Mouse (Mus musculus): ENCODE data around the gene Spocd1. TPM values are rescaled to one million over a fixed set of nuclear protein-coding genes. Genes with fewer than 3 reads are reported as not detected.
A peak's percentile ranks its signal among the peaks of the same experiment; 100 is the strongest.

Gene Spocd1
- total and polyA plus RNA-seq, 2 experiments, result not detected

DNA sequence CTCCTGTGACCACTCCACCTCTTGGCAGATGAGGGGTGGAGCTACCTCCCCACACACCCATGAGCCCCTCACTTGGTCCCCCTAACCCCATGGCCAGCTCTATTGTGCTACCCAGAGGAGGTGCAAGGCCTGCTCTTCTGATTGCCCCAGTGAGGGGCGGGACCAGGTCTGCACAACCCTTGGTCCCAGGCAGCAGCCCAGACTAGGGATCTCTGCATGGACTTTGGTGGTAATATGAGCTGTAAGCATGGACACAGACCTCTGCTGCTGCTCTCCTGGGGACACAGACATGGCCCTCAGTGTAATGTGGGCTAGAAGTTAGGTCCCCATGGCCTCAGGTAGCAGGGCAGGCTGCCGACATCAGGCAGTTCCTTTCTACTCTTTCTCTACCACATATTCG is 24.0 kb upstream of the Spocd1 start:
- 92% methylated on average over 3 of the region's 3 CpGs for WGBS
- no peak for TF ChIP-seq CTCF (IDR thresholded peaks at IDR 0.05; ENCODE audit: low read depth, low read length)
- TF ChIP-seq POLR2A (IDR thresholded peaks at IDR 0.05; ENCODE audit: extremely low read depth, insufficient read depth, low read length), result no peak
- Histone ChIP-seq H3K79me2 (ENCODE audit: control insufficient read depth, insufficient read depth, low read length) (no peaks in the 10 kb centered on the region), H3K27ac (replicated peaks; ENCODE audit: insufficient read depth, low read depth, low read length) (no peak overlapping the region), H3K4me3 (ENCODE audit: insufficient read depth, low read depth, low read length) (no peak overlapping the region), H3K27me3 (ENCODE audit: control insufficient read depth, insufficient read depth, low read length) (no peaks in the 10 kb centered on the region), H3K4me1 (ENCODE audit: control insufficient read depth, insufficient read depth, low read length) (no peaks in the 10 kb centered on the region), H3K36me3 (ENCODE audit: control insufficient read depth, insufficient read depth, low read length) (no peaks in the 10 kb centered on the region), H3K9ac (ENCODE audit: low read depth, low read length) (no peak overlapping the region)
- no peak for DNase-seq (ENCODE audit: extremely low read depth, low read depth, low spot score)

DNA sequence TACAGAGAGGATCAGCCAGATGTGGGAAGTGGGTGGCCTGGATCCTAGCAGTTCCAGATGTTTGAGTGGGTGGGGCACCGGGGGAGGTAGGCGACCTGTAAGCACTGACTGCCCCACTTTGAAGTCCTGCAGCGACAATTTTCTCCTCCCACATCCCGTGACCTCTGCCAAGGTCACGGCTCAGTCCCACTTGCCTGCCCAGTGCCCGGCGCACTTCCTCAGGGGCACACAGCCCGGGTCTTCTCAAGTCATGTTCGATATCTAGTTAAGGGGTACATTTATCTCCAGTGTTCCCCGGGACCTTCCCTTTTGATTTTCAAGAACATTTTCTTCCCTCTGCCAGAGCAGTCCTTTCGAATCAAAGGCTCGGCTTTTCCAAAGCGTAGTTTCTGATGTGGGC is 23.0 kb upstream of the Spocd1 start:
- Histone ChIP-seq H3K4me3 (ENCODE audit: insufficient read depth, low read depth, low read length) (no peak overlapping the region), H3K9ac (ENCODE audit: low read depth, low read length) (no peak overlapping the region), H3K27ac (replicated peaks; ENCODE audit: insufficient read depth, low read depth, low read length) (no peak overlapping the region), H3K36me3 (ENCODE audit: control insufficient read depth, insufficient read depth, low read length) (no peaks in the 10 kb centered on the region), H3K4me1 (ENCODE audit: control insufficient read depth, insufficient read depth, low read length) (no peaks in the 10 kb centered on the region), H3K79me2 (ENCODE audit: control insufficient read depth, insufficient read depth, low read length) (no peaks in the 10 kb centered on the region), H3K27me3 (ENCODE audit: control insufficient read depth, insufficient read depth, low read length) (no peaks in the 10 kb centered on the region)
- WGBS, result 67% methylated on average over 13 of the region's 13 CpGs
- no peak for TF ChIP-seq CTCF (IDR thresholded peaks at IDR 0.05; ENCODE audit: low read depth, low read length)
- TF ChIP-seq POLR2A (IDR thresholded peaks at IDR 0.05; ENCODE audit: extremely low read depth, insufficient read depth, low read length), result no peak
- no peak for DNase-seq (ENCODE audit: extremely low read depth, low read depth, low spot score)

DNA sequence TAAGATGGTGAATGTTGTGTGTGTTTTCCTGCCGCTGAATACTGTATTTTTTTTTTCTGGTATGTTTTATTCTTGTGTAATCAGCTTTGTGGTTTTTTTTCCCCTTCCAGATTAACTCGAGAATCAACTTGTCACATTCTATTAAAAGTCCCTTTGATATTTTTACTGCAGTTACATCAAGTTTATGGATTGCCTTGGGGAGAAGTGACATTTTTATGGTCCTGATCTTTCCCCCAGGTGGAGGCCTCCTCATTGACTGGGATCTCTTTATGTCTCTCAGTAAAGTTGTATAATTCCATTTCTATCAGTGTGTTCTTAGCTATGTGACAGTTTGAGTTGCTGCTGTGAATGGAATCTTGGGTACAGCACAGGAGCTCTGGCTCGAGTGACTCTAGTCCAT is 20.2 kb upstream of the Spocd1 start:
- H3K27ac ChIP-seq (replicated peaks; ENCODE audit: insufficient read depth, low read depth, low read length), result no peak overlapping the region
- peaks cover 4% of the 10 kb centered on the region; the same call in 1 of the 2 replicates for H3K4me1 ChIP-seq (ENCODE audit: control insufficient read depth, insufficient read depth, low read length)
- H3K36me3 ChIP-seq (ENCODE audit: control insufficient read depth, insufficient read depth, low read length), result no peaks in the 10 kb centered on the region
- no peaks in the 10 kb centered on the region for H3K27me3 ChIP-seq (ENCODE audit: control insufficient read depth, insufficient read depth, low read length)
- DNase-seq (ENCODE audit: extremely low read depth, low read depth, low spot score), result no peak
- 80% methylated on average over 3 of the region's 3 CpGs for WGBS
- no peak for TF ChIP-seq POLR2A (IDR thresholded peaks at IDR 0.05; ENCODE audit: extremely low read depth, insufficient read depth, low read length)
- no peak for TF ChIP-seq CTCF (IDR thresholded peaks at IDR 0.05; ENCODE audit: low read depth, low read length)
- H3K9ac ChIP-seq (ENCODE audit: low read depth, low read length), result no peak overlapping the region
- no peak overlapping the region for H3K4me3 ChIP-seq (ENCODE audit: insufficient read depth, low read depth, low read length)
- no peaks in the 10 kb centered on the region for H3K79me2 ChIP-seq (ENCODE audit: control insufficient read depth, insufficient read depth, low read length)

DNA sequence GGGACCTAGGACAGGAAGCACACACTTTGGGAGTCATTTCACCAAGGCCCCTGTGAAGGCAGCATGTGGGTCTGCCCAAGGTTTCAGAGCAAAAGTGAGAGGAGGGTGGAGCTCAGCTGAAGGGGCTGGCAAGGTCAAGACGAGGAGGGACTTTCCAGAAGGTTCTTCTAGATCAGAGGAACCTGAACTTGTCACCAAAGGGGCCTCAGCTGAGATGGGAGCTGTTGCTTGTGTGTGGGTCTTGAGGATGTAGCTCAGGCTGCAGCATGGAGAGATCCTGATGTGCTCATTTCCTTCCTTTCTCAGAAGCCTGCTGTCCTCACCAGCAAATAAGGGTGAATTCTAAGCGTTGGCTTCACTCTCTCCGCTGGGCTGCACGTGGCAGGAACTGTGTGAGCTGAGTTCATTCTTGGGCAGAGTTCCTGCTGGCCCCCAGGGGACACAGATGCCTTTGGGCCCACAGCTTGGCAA is 19.8 kb upstream of the Spocd1 start:
- no peak for DNase-seq (ENCODE audit: extremely low read depth, low read depth, low spot score)
- H3K27ac ChIP-seq (replicated peaks; ENCODE audit: insufficient read depth, low read depth, low read length), result no peak overlapping the region
- no peaks in the 10 kb centered on the region for H3K27me3 ChIP-seq (ENCODE audit: control insufficient read depth, insufficient read depth, low read length)

DNA sequence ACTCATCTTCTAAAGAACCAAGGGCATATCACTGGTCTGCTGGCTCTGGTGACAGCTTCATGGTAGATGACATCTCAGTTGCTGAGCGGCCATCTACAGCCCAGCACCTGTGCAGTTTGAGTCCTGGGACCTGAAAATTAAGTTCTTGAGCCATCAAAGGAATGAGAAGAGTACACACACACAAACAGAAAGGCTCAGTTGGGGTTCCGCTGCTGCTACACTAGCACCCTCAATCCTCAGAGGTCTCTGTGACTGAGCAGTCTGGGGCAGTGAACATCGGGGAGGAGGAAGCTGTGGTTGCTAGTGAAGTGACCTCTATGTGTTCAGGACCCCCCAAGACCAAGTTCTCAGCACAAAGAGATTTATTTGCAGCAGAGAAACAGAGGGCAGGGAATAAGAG is 16.1 kb upstream of the Spocd1 start:
- Histone ChIP-seq H3K27me3 (ENCODE audit: control insufficient read depth, insufficient read depth, low read length) (no peaks in the 10 kb centered on the region), H3K4me1 (ENCODE audit: control insufficient read depth, insufficient read depth, low read length) (peaks cover 26% of the 10 kb centered on the region), H3K79me2 (ENCODE audit: control insufficient read depth, insufficient read depth, low read length) (no peaks in the 10 kb centered on the region), H3K36me3 (ENCODE audit: control insufficient read depth, insufficient read depth, low read length) (no peaks in the 10 kb centered on the region), H3K9ac (ENCODE audit: low read depth, low read length) (no peak overlapping the region), H3K4me3 (ENCODE audit: insufficient read depth, low read depth, low read length) (no peak overlapping the region), H3K27ac (replicated peaks; ENCODE audit: insufficient read depth, low read depth, low read length) (0 out of 2 replicates have a peak overlapping the region, but pooled peaks have one; percentile 1)
- WGBS, result 76% methylated on average over 3 of the region's 3 CpGs
- DNase-seq (ENCODE audit: extremely low read depth, low read depth, low spot score), result no peak
- no peak for TF ChIP-seq POLR2A (IDR thresholded peaks at IDR 0.05; ENCODE audit: extremely low read depth, insufficient read depth, low read length)
- no peak for TF ChIP-seq CTCF (IDR thresholded peaks at IDR 0.05; ENCODE audit: low read depth, low read length)

More for the DNA sequence above, 19.8 kb upstream of the Spocd1 start:
- Histone ChIP-seq H3K36me3 (ENCODE audit: control insufficient read depth, insufficient read depth, low read length) (no peaks in the 10 kb centered on the region), H3K79me2 (ENCODE audit: control insufficient read depth, insufficient read depth, low read length) (no peaks in the 10 kb centered on the region), H3K4me3 (ENCODE audit: insufficient read depth, low read depth, low read length) (no peak overlapping the region), H3K9ac (ENCODE audit: low read depth, low read length) (no peak overlapping the region), H3K4me1 (ENCODE audit: control insufficient read depth, insufficient read depth, low read length) (peaks cover 7% of the 10 kb centered on the region; the same call in 1 of the 2 replicates)
- no peak for TF ChIP-seq POLR2A (IDR thresholded peaks at IDR 0.05; ENCODE audit: extremely low read depth, insufficient read depth, low read length)
- TF ChIP-seq CTCF (IDR thresholded peaks at IDR 0.05; ENCODE audit: low read depth, low read length), result no peak
- 81% methylated on average over 4 of the region's 4 CpGs for WGBS

DNA sequence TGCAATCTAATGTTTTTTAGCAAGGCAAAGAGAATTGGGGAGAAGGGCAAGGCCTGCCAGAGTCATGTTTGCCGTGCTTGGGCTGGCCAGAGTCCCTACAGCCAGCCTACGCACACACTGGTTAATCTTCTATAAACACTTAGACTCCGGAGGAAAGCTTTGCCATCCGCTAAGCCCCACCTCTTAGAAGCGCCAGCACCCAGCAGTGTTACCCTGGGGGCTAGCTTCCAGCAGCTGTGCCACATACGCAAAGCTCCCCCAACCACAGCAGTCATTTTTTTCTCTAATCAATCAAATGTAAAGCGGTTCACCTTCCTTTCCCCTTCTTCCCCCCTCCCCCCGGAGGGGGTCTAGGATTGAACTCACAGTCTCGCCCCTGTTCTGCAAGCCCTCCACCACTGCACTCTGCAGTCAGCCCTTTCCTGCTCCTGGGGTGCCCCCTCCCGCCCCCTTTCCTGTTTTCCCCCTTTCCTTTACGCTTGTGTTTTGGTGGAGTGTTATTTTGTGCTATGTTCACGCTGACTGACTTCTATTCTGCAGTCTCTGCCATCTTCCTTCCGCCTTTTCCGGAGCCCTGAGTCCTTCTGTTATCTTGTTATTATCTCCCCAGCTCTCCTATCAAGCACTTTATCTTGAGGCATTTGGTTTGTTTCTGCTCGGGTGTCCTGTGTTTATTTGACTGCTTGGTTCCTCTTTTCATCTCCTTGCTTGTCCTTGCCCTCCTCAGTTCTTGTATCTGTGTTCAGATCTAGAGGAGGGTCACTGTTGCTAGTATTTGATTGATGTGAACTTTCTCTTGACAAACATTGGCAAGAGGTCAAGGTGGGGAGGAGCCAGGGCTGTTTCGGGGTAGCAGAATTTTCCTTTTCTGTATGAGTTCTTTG is 15.0 kb upstream of the Spocd1 start:
- H3K4me1 ChIP-seq (ENCODE audit: control insufficient read depth, insufficient read depth, low read length), result peaks cover 27% of the 10 kb centered on the region
- no peaks in the 10 kb centered on the region for H3K27me3 ChIP-seq (ENCODE audit: control insufficient read depth, insufficient read depth, low read length)
- H3K4me3 ChIP-seq (ENCODE audit: insufficient read depth, low read depth, low read length), result peak overlapping the region; percentile 24; the same call in 1 of the 2 replicates
- 4% methylated on average over 16 of the region's 16 CpGs for WGBS
- peak overlapping the region; percentile 50 for H3K9ac ChIP-seq (ENCODE audit: low read depth, low read length)
- TF ChIP-seq POLR2A (IDR thresholded peaks at IDR 0.05; ENCODE audit: extremely low read depth, insufficient read depth, low read length) (no peak), CTCF (IDR thresholded peaks at IDR 0.05; ENCODE audit: low read depth, low read length) (no peak)
- H3K79me2 ChIP-seq (ENCODE audit: control insufficient read depth, insufficient read depth, low read length), result no peaks in the 10 kb centered on the region
- peak overlapping the region; percentile 87 for H3K27ac ChIP-seq (replicated peaks; ENCODE audit: insufficient read depth, low read depth, low read length)
- DNase-seq (ENCODE audit: extremely low read depth, low read depth, low spot score), result peak; percentile 92
- no peaks in the 10 kb centered on the region for H3K36me3 ChIP-seq (ENCODE audit: control insufficient read depth, insufficient read depth, low read length)

All from liver, adult 2 months (tissue).